Mouse (Mus musculus) heart, adult 2 months (tissue): ENCODE results near the gene Lama5.

Experiments
- CTCF ChIP-seq: fragments of 200-600 bp; IDR thresholded peaks from 2 replicates; pipeline ENCODE4 v1.8.1; 2022; ENCODE audit warnings: antibody characterized with exemption, mild to moderate bottlenecking, moderate library complexity
- EP300 ChIP-seq: fragments of 200-500 bp; IDR thresholded peaks from 2 replicates; pipeline ENCODE4 v1.6.1; 2011; ENCODE audit warnings: low read depth, low read length, control low read depth; ENCODE audit not compliant: insufficient read depth
- POLR2A ChIP-seq: fragments of 200-500 bp; IDR thresholded peaks from 2 replicates; pipeline ENCODE4 v1.6.1; 2011; ENCODE audit warnings: mild to moderate bottlenecking, low read depth, low read length, control low read depth; ENCODE audit not compliant: insufficient read depth

DNA sequence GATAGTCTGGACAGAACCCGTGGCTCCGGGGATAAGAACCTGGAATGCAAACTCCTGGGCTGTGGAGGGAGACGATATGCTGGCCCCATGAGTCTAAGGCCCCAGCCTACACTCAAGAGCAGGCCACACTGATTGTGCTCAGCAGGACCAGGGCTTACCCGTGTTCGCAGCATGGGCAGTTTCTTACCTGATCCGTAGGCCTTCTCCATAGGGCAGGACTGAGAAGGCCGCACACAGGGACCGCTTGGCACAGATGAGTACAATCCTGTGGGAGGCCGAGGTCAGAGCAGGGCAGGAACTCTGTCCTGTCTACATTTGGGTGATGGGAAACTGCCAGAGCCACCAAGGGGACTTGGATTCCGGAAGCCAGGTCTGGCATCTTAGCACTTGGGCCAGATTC, 37.2 kb upstream of the Lama5 start:
- TF ChIP-seq EP300 = no peak
- TF ChIP-seq POLR2A = no peak
- TF ChIP-seq CTCF = no peak
